Mouse (Mus musculus): ENCODE data around the gene Lhx5.
A peak's percentile ranks its signal among the peaks of the same experiment; 100 is the strongest.

The Lhx5 gene

GRCm38 (mm10) chr5:120431649-120432485, at the start of gene Lhx5:
Lhx5 (plus strand) TSS chr5:120431699.
- no peak for DNase-seq (ENCODE audit: low spot score in 2 of 2)

- no peak for DNase-seq (ENCODE audit: low spot score in 2 of 2)
Observed at GRCm38 (mm10) chr5:120386361-120386760, 45.1 kb upstream of the Lhx5 start.

- no peak for DNase-seq (ENCODE audit: low spot score in 2 of 2)
Observed at GRCm38 (mm10) chr5:120388765-120389164, 42.7 kb upstream of the Lhx5 start.

DNA sequence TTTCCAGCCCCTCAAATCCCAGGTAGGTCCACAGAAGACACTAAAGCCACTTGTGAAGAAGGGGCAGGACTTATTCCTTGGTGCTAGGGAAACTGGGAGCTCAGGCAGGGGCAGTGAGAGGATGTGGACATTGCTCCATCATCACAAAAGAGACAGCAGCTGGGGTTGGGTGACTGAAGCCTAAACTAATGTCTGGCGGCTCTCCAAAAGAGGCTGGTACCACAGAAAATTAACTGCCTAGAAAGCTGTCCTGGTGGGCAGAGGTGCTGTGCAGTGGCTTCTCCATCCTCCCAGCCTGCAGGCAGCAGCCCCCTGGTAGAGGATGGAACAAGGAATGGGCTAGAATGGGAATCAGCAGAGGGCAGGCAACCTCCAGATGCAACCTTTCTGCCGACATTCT, 41.5 kb upstream of the Lhx5 start:
- no peak for DNase-seq (ENCODE audit: low spot score in 2 of 2)

DNA sequence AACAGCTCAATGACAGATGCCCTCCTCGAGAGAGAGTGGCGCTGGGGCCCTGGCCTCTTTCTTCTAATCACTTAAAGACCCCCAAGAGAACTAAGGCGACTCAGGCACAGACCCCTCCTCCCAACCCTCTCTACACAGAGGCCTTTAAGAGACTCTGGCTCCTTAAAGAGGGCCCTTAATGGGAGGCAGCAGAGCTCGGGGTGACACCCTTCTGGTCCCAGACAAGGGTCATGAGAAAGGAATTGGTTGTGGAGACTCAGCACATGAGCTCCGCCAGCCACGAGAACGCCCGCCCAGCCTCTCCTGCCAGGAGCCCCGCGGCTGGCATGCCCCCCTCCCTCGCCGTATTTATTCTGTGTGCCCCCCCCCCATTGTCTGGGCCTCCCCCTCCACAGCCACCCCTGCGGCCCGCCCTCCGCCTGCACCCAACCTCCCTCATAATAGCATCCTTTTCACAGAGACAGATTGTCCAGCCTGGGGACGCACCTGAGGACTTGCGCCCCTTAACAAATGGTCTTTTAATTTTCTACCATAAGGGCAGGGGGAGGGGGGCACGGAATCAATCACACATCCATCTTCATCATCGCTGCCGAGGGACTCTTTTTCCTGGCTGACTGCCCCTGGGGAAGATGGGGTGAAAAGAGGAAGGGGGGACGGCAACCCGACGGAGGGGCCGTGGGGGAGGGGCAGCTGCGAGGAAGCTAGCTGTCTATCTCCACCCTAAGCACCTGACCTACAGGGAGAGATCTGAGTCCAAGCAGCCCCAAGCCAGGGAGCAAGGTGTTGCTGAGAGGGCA, 37.4 kb upstream of the Lhx5 start:
- no peak for DNase-seq (ENCODE audit: low spot score in 2 of 2)

- DNase-seq (ENCODE audit: low spot score in 2 of 2): no peak
Observed at GRCm38 (mm10) chr5:120397988-120398387, 33.5 kb upstream of the Lhx5 start.

- DNase-seq (ENCODE audit: low spot score in 2 of 2): no peak
Observed at GRCm38 (mm10) chr5:120404831-120405591, 26.5 kb upstream of the Lhx5 start.

GRCm38 (mm10) chr5:120408933-120409332, 22.6 kb upstream of the Lhx5 start:
- DNase-seq (ENCODE audit: low spot score in 2 of 2): no peak

DNA sequence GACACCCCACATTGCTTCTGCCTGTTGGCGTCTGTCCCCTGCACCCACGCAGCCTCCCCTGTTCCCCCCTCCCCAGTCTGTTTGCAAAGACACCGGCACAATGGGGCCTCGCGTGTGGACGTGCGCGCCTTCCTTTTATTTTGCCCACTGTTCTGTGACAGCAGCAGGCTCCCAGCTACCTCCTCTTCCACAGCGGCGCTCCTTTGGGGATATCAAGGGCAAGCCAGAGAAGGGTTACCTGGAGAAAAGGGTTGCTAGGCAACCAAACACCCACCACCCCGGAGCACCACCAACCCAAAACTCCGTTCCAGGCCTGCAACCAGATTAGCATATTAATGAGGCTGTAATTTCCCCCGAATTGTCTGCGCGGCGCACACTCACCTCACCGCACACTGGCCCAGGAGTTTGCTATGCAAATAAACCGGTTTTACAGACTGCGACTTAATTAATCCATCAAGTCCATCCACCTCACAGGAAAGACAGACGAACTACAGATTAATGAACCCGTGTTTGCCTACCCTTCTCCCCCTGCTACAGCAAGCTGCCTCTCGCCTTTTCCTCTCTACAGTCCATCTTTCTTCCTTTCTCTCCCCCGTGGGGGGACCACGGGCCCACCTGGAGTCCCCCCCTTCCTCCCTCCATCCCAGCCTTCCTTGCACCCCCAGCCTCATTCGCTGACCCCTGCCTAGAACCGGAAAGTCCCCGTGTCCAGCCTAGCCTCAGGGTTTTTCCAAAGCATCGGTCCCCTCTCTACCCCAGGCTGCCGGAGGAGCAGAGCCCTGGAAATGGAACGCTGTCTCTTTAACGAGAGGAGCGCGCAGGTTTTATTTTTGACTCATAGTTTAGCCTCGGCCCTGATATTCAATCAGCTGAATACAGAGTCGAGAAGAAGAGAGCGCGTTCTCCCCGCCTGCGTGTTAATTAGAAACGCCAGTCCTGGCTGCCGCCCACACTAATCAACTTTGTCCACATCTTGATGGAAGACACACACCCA, 21.8 kb upstream of the Lhx5 start:
- DNase-seq (ENCODE audit: low spot score in 2 of 2): no peak

DNA sequence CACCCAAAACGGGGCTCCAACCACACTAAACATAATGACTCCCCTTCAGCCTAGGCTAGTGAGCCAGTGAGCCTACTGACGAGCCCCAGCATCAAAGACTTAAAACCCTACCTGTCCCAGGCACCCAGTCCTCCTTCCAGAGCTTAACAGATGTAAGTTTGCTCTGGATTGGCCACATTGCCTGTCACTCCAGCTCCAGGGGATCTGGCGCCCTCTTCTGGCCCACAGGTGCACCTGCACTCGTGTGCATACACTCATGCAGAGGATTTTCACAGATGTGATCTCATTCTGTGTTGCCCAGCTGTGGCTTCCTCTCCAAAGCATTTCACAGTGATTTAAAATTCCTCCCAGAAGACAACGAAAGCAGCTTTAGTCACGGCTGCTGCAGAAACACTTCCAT, 18.1 kb upstream of the Lhx5 start:
- DNase-seq (ENCODE audit: low spot score in 2 of 2): no peak

DNA sequence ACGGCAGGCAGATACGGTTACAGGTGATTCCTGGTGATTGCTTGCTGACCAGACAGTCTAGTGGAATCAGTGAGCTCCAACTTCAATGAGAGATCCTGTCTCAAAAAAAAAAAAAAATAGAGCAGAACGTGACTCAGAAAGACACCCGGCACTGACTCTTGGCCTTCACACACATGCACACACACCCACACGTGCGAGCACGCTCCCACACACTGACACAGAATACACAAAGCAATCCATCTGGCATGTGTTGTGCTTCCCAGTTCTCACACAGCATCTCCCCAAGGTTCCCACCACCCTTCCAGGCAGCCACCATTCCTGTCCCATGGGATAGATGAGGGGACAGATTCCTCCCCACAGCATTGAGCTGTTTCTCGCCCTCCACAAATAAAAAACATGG, 11.4 kb upstream of the Lhx5 start:
- DNase-seq (ENCODE audit: low spot score in 2 of 2): no peak

DNA sequence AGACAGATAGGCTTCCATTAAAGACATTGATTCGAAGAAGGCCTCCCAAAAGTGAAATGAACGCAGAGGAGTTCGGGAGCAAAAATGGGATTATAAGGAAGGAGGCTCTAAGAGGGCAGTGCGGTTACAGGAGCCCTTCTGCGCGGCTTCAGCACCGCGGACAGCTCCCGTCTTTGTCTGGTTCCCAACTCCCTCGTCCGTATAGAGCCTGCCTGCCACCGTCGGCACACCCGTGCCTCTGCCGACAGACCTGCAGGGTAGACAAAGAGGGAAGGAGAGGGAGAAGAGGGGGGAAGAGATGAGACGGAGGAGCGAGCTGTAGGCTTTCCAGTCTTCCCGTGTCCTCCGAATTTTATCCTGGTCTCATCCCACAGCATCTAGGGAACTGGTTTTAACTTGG, 7.5 kb upstream of the Lhx5 start:
- DNase-seq (ENCODE audit: low spot score in 2 of 2): peak in 1 of 2 experiments; percentile 17

DNA sequence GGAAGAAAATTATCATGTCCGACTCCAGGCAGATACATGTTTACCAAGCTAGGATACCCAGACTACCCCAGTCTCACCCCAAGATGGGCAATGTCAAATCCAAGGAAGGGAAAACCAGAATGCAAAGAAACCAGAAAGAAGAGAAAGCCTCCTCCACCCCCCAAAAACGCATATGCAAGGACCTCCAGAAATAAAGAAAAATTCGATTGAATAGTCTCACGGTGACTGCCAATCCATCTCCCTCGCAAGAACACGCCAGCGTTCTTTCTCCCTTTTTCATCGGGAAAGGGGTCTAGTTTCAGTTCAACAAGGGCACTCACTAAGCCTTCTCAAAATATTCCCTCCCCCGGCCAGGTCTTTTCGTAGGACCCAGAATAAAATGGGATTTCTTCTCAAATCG, 6.8 kb upstream of the Lhx5 start:
- no peak for DNase-seq (ENCODE audit: low spot score in 2 of 2)

DNA sequence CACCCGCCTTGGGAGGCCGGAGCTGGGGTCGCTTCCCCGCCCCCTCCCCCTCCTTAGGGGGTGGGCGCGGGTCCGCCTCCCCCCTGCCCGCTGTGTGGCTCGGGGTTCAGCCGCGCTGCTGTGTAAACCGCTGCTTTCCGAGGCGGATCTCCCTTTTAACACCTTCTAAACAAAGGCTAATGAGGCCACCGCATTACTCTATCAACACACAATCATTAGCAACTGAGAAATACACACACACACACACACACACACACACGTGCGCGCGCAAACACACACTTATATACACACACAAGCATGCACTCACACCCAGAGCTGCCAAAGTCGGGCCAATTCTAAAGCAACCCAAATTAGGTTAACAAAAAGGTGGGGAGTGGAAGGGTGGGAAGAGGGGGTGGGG, 5.8 kb upstream of the Lhx5 start:
- DNase-seq (ENCODE audit: low spot score in 2 of 2): no peak

DNA sequence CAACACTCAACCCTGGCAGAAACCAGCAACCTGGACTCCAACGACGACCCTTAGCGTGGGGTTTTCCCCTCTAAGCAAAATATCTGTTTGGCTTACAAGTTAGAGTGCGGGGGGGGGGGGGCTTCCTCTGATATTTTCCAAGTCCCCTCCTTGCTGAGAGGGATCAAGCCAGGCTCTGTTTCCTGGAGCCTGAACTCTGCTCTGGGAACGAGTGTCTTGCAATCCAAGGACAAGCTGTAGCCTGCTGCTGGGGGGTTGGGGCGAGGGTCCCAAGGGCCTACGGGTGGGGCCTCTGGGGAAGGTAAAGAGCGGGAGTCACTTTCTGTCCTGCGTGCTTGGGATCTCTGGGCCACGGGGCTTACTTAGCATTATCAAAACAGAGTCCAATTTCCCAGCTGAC, 4.9 kb upstream of the Lhx5 start:
- DNase-seq (ENCODE audit: low spot score in 2 of 2): no peak

DNA sequence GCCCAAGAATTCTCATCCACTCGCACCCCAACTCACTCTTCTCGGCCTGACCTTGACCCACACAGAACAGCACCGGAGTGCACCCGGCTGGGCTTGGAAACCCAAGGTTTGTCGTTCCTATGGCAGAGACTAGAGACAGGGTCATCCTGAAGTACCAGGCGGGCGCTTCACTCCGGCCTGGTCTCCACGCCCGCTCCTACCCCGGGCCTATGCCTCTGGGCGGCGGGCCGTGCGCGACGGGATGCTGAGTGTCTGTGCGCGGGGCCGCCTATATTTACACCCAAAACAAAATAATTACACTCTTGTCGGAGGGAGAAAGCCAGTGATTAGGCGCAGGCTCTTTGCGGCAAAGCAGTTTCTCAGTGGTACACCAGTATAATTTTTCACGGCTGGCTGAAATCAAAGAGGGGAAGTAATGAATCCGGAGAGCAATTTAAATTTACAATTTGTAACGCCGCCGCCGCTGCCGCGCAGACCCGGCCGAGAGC, 4.0 kb upstream of the Lhx5 start:
- no peak for DNase-seq (ENCODE audit: low spot score in 2 of 2)

GRCm38 (mm10) chr5:120428189-120428838, 3.2 kb upstream of the Lhx5 start:
- DNase-seq (ENCODE audit: low spot score in 2 of 2): no peak

GRCm38 (mm10) chr5:120428990-120429389, 2.5 kb upstream of the Lhx5 start:
- DNase-seq (ENCODE audit: low spot score in 2 of 2): no peak

- DNase-seq (ENCODE audit: low spot score in 2 of 2): no peak
Observed at GRCm38 (mm10) chr5:120429692-120430091, 1.8 kb upstream of the Lhx5 start.

GRCm38 (mm10) chr5:120431001-120431583, 407 bp upstream of the Lhx5 start:
- no peak for DNase-seq (ENCODE audit: low spot score in 2 of 2)

All from heart, adult 9 months (tissue).